Mouse (Mus musculus) heart, embryonic 13.5 days (tissue): ENCODE measurements around the gene Akr1c6. TPM values are rescaled to one million over a fixed set of nuclear protein-coding genes. Genes with fewer than 3 reads are reported as not detected.

Experiments used
- ATAC-seq: fragments of 200-750 bp; cut with Nextera tagmentation; 2 replicates; pipeline ENCODE4 v1.8.0; 2017; ENCODE audit warnings: moderate TSS enrichment; ENCODE audit not compliant: insufficient number of reproducible peaks, low FRiP score, low TSS enrichment; ENCODE audit errors: extremely low read depth
- H3K27ac ChIP-seq: fragments of 300-500 bp; sonication (generic); replicated peaks from 2 replicates; pipeline ENCODE4 v1.5.1; 2015; ENCODE audit warnings: moderate library complexity, mild to moderate bottlenecking, inconsistent platforms
- H3K27me3 ChIP-seq: fragments of 300-500 bp; sonication (generic); replicated peaks from 2 replicates; pipeline ENCODE4 v1.6.1; 2015; ENCODE audit warnings: mild to moderate bottlenecking, inconsistent platforms
- H3K36me3 ChIP-seq: fragments of 300-500 bp; sonication (generic); 2 replicates; pipeline ENCODE4 v1.6.1; 2015; ENCODE audit warnings: mild to moderate bottlenecking, inconsistent platforms
- H3K4me1 ChIP-seq: fragments of 300-500 bp; sonication (generic); 2 replicates; pipeline ENCODE4 v1.6.1; 2015; ENCODE audit warnings: inconsistent platforms
- H3K4me2 ChIP-seq: fragments of 300-500 bp; sonication (generic); 2 replicates; pipeline ENCODE4 v1.6.1; 2015; ENCODE audit warnings: inconsistent platforms, mild to moderate bottlenecking, moderate library complexity
- H3K4me3 ChIP-seq: fragments of 300-500 bp; sonication (generic); 2 replicates; pipeline ENCODE4 v1.5.1; 2015; ENCODE audit warnings: moderate library complexity, mild to moderate bottlenecking, inconsistent platforms
- H3K9ac ChIP-seq: fragments of 300-500 bp; sonication (generic); 2 replicates; pipeline ENCODE4 v1.6.1; 2015; ENCODE audit warnings: inconsistent platforms, mild to moderate bottlenecking, moderate library complexity
- H3K9me3 ChIP-seq: fragments of 300-500 bp; sonication (generic); 2 replicates; pipeline ENCODE4 v1.6.1; 2016; ENCODE audit warnings: inconsistent platforms
- WGBS: fragments of 180-500 bp; shearing (Covaris S2); methylation state at CpG from one replicate; pipeline ENCODE4 v1.1.7; 2015; ENCODE audit warnings: mixed read lengths; 5-methylcytosine and 5-hydroxymethylcytosine counted together
- polyA plus RNA-seq: library from polyadenylated mRNA; unstranded; fragments of >200 nt; fragmentation: Nextera tagmentation; extraction: Ambion mirVana; gene quantifications from 2 replicates; pipeline ENCODE4 v1.2.1, GENCODE M21; 2015

The Akr1c6 gene
- polyA plus RNA-seq, 1 experiment from 2014 or later = not detected

DNA sequence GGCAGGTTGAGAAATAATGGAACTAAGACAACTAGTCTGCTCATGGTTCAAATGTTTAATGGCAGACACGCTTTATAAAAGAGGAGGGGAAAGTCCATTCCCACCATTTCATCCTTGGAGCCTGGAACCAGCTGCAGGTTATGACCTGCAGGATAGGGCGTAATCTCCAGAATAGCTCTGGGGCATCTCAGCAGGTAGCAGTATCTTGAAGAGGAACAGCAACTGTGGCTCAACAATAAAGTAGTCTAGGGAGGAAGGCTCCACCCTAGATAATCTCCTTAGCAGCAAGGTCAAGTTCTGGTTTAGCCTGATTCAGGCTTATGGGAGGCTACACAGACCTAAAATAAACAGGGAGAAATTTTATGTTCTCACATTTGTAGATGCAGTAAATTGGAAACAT lies 31.5 kb downstream of the Akr1c6 start:
- no peak overlapping the region for H3K9ac ChIP-seq
- no peaks in the 10 kb centered on the region for H3K36me3 ChIP-seq
- H3K4me2 ChIP-seq = no peak overlapping the region
- no peak overlapping the region for H3K27ac ChIP-seq
- H3K27me3 ChIP-seq = no peaks in the 10 kb centered on the region
- 74% methylated on average over 2 of the region's 2 CpGs for WGBS
- no peaks in the 10 kb centered on the region for H3K9me3 ChIP-seq
- H3K4me1 ChIP-seq = no peaks in the 10 kb centered on the region
- ATAC-seq = no peak
- no peak overlapping the region for H3K4me3 ChIP-seq

DNA sequence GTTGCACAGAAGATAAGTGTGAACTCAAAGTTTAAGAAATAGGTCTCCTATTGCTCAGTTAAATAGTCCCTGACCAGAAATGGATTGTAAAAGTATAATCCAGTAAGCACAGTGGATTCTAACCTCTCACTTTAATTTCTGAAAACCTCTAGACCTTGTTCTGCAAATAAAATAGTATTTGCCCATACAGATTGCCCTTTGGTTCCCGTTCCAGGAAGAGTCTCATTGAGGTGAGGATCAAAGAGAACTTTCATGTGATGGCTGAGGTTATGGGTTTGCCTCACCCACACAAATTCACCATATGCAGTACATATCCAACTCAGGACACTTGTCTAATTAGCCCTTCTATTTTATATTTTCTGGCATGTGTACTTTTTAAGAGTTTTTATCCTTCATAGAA lies 33.8 kb downstream of the Akr1c6 start:
- no peak for ATAC-seq
- no peaks in the 10 kb centered on the region for H3K27me3 ChIP-seq
- H3K9me3 ChIP-seq = 0 out of 2 replicates have a peak, but pooled peaks cover 4% of the 10 kb centered on the region
- H3K36me3 ChIP-seq = no peaks in the 10 kb centered on the region
- H3K9ac ChIP-seq = no peak overlapping the region
- no peaks in the 10 kb centered on the region for H3K4me1 ChIP-seq
- H3K4me2 ChIP-seq = no peak overlapping the region
- WGBS = 59% methylated on average over 1 of the region's 1 CpGs
- no peak overlapping the region for H3K4me3 ChIP-seq
- no peak overlapping the region for H3K27ac ChIP-seq

Other genes with a start within 250 kb of the Akr1c6 start
- gene Akr1c13, start 243.2 kb upstream of the Akr1c6 start, polyA plus RNA-seq = 3.0 and 3.3 TPM in 2 replicates
- 1.4 and 3.1 TPM in 2 replicates for gene Akr1c19, start 205.6 kb upstream of the Akr1c6 start, polyA plus RNA-seq
- 0.90 and 1.4 TPM in 2 replicates for gene Akr1c12, start 154.9 kb upstream of the Akr1c6 start, polyA plus RNA-seq
- gene Akr1c20, start 89.0 kb downstream of the Akr1c6 start, polyA plus RNA-seq = not detected in 2 replicates
- gene Akr1c21, start 139.8 kb downstream of the Akr1c6 start, polyA plus RNA-seq = not detected in 2 replicates
- 40.7 and 46.4 TPM in 2 replicates for gene Akr1e1, start 174.9 kb downstream of the Akr1c6 start, polyA plus RNA-seq